Mouse (Mus musculus) mature B cell (primary cell): ENCODE measurements around the gene Prkcd.

Experiments used
- in situ Hi-C: fragments of 300-500 bp; cut with MboI; formaldehyde crosslinking; loops from 2 replicates; pipeline ENCODE4 v1.14.3; 2019

The Prkcd gene

GRCm38 (mm10) chr14:30635219-30635910 lies 9.4 kb upstream of the Prkcd start:
- in situ Hi-C loops = no loop called here

GRCm38 (mm10) chr14:30634418-30634817 lies 8.4 kb upstream of the Prkcd start:
- in situ Hi-C loops = no loop called here

- in situ Hi-C loops = no loop called here
These were observed 7.7 kb upstream of the Prkcd start for GRCm38 (mm10) chr14:30633708-30634107.

- in situ Hi-C loops = no loop called here
These were observed 5.8 kb upstream of the Prkcd start for GRCm38 (mm10) chr14:30631834-30632233.

GRCm38 (mm10) chr14:30630811-30631576 lies 5.0 kb upstream of the Prkcd start:
- in situ Hi-C loops = no loop called here

- in situ Hi-C loops = no loop called here
These were observed 3.8 kb upstream of the Prkcd start for GRCm38 (mm10) chr14:30629839-30630238.

GRCm38 (mm10) chr14:30628235-30628634 lies 2.2 kb upstream of the Prkcd start:
- in situ Hi-C loops = no loop called here

GRCm38 (mm10) chr14:30626756-30627742 lies 1.0 kb upstream of the Prkcd start:
- in situ Hi-C loops = no loop called here

- in situ Hi-C loops = no loop called here
These were observed 741 bp downstream of the Prkcd start for GRCm38 (mm10) chr14:30625131-30625807.

GRCm38 (mm10) chr14:30624277-30624721 lies 1.7 kb downstream of the Prkcd start:
- in situ Hi-C loops = no loop called here

- in situ Hi-C loops = no loop called here
These were observed 3.5 kb downstream of the Prkcd start for GRCm38 (mm10) chr14:30622556-30622955.

- in situ Hi-C loops = no loop called here
These were observed 3.9 kb downstream of the Prkcd start for GRCm38 (mm10) chr14:30622130-30622529.

GRCm38 (mm10) chr14:30619982-30620578 lies 5.9 kb downstream of the Prkcd start:
- in situ Hi-C loops = no loop called here

GRCm38 (mm10) chr14:30618746-30619275 lies 7.2 kb downstream of the Prkcd start:
- in situ Hi-C loops = no loop called here

GRCm38 (mm10) chr14:30616751-30617150 lies 9.3 kb downstream of the Prkcd start:
- in situ Hi-C loops = no loop called here

- in situ Hi-C loops = no loop called here
These were observed 12.9 kb downstream of the Prkcd start for GRCm38 (mm10) chr14:30612962-30613715.

- in situ Hi-C loops = no loop called here
These were observed 13.5 kb downstream of the Prkcd start for GRCm38 (mm10) chr14:30612523-30612922.

GRCm38 (mm10) chr14:30610940-30611339 lies 15.1 kb downstream of the Prkcd start:
- in situ Hi-C loops = no loop called here

- in situ Hi-C loops = no loop called here
These were observed 15.7 kb downstream of the Prkcd start for GRCm38 (mm10) chr14:30610304-30610703.

- in situ Hi-C loops = no loop called here
These were observed 16.5 kb downstream of the Prkcd start for GRCm38 (mm10) chr14:30609499-30609898.
